Mouse (Mus musculus): Measurements from ENCODE around the gene Pla2g4a. TPM values are rescaled to one million over a fixed set of nuclear protein-coding genes. Genes with fewer than 3 reads are reported as not detected.

Pla2g4a gene
- polyA plus RNA-seq, 1 experiment from 2014 or later = 18.4 TPM

Other genes with a start within 250 kb of the Pla2g4a start
- gene Ptgs2, start 138.7 kb upstream of the Pla2g4a start, polyA plus RNA-seq (2015; fragmentation: Nextera tagmentation; extraction: Ambion mirVana) = 0.11 and 0.22 TPM in 2 replicates

All from embryonic facial prominence, embryonic 13.5 days (tissue).